Mouse (Mus musculus) olfactory bulb, adult 2 months (tissue): ENCODE measurements at regions not wholly inside any gene's neighbourhood (a gene's known extent, or its start where the extent isn't known, plus 50 kb on each side); places are given as distances from the start of the nearest gene placed in this dataset.

Experiments
- CTCF ChIP-seq: fragments of 200-500 bp; IDR thresholded peaks from 2 replicates; pipeline ENCODE4 v1.5.1; 2012; ENCODE audit warnings: low read depth, mild to moderate bottlenecking, low read length, moderate library complexity; ENCODE audit not compliant: insufficient read depth
- POLR2A ChIP-seq: fragments of 200-500 bp; IDR thresholded peaks from 2 replicates; pipeline ENCODE4 v1.6.1; 2012; ENCODE audit warnings: mild to moderate bottlenecking, low read depth, low read length, moderate library complexity; ENCODE audit not compliant: insufficient read depth

DNA sequence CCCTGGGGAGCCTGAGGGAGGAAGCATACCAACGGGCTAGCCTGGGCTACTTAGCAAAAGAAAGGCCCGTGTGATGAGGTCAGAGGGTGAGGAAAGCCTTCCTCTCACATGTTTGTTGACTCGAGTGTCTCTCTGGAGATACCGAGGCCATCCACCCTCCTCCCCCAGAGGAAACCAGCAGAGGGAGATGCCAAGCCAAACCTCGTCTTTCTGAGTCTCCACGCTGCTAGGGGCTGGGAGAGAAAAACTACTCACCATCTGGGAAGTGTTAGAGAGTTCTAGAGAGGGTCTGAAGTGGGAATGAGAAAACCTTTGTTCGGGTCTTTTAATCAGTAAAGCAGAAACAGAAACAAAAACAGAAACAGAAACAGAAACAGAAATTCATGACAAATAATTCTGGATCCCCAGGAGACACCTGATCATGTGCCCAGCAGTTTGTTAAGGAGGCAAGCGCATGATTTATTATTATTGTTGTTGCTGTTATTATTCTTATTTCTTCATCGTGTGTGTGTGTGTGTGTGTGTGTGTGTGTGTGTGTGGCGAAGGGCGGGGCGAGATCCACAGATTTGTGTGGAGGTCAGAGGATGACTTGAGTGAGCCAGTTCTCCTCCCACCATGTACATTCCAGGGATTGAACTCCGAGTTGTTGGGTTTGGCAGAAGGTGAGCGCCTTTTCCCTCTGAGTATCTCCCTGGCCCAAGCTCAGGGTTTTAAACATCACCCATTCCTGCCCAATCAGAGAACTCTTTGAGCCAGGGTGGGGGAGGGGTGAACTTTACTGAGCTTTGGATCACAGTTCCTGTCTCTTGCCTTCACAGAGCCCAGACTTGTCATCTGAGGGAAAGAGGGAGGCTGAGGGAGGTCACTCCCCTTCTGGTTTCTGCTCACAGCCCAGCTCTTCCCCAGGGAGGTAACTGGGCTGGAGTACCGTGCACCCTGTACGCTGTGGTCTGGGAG is 104.2 kb downstream of the Zfp36l2 start:
- TF ChIP-seq CTCF = no peak
- TF ChIP-seq POLR2A = no peak
